Mouse (Mus musculus) brain, embryonic 14.5 days (tissue): ENCODE results near the gene Nupr1.

Experiments used
- CTCF ChIP-seq: fragments of 200-500 bp; IDR thresholded peaks from 2 replicates; pipeline ENCODE4 v1.5.1; 2012; ENCODE audit warnings: inconsistent platforms, mild to moderate bottlenecking, moderate library complexity, borderline replicate concordance; ENCODE audit not compliant: insufficient read depth, insufficient read length; ENCODE audit errors: extremely low read depth
- POLR2A ChIP-seq: fragments of 200-500 bp; IDR thresholded peaks from 2 replicates; pipeline ENCODE4 v1.6.1; 2012; ENCODE audit warnings: mild to moderate bottlenecking, inconsistent platforms, borderline replicate concordance; ENCODE audit not compliant: poor library complexity, insufficient read depth, insufficient read length, severe bottlenecking; ENCODE audit errors: extremely low read depth

- no peak for TF ChIP-seq CTCF
- no peak for TF ChIP-seq POLR2A
Measured at GRCm38 (mm10) chr7:126601896-126602295, 28.8 kb downstream of the Nupr1 start.
